In the genomic region with DNA sequence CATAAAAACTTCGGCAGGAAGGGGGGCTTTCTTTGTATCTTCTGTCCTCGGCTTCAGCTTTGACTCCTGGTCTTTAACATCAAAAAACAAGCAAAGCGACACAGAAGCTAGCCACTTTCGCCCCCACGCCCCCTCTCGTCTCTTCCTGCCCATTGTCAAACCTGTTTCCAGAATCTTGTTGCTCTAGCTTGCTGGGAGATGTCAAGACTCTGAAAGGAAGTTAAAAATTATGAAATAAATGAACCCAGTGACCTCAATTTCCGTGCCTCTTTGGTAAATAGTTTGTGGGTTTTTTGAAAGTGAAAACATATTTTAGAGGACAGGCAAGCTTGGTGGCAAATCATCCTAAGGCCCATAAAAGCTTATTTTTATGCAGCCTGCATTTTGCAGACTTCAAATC, we compare ENCODE assay signal across 22 mouse cellular contexts.
DNase-seq lines count a peak whose midpoint lies in the region; ATAC-seq and TF ChIP-seq lines count a peak whose summit lies in the region.
"Had no signal": no experiment of that assay in that cellular context is flagged by ENCODE, and none has a peak within 500 bp of the region (broad histone marks: within the 10 kb centered on the region; RNA-seq: fewer than 3 reads in every experiment).

No protein-coding gene starts in this region.

- H3K36me3 ChIP-seq in liver, postnatal 0 days (replicated peaks; ENCODE audit: insufficient read depth, low read length) = no peaks in the 10 kb centered on the region
- no peaks in the 10 kb centered on the region for H3K36me3 ChIP-seq in megakaryocyte, embryonic 14.5 days (replicated peaks; ENCODE audit: low read length)
- H3K36me3 ChIP-seq: forebrain, embryonic 12.5 days; hindbrain, embryonic 13.5 days; liver, embryonic 15.5 days; midbrain, embryonic 13.5 days had no signal

- 33% methylated on average over 7 of the region's 7 CpGs for whole genome bisulfite sequencing in liver, postnatal 0 days (ENCODE audit: insufficient replicate concordance)
- 2% methylated on average over 7 of the region's 7 CpGs for WGBS in bone marrow, adult 2 months

- no peak for ATAC-seq in liver, postnatal 0 days
- ATAC-seq: midbrain, embryonic 13.5 days had no signal

- TF ChIP-seq POLR2A in bone marrow, adult 2 months (IDR thresholded peaks at IDR 0.05; ENCODE audit: borderline replicate concordance, control insufficient read depth, low read depth, low read length) = no peak

- H3K4me2 ChIP-seq in liver, postnatal 0 days (ENCODE audit: low read depth, low read length) = peak overlapping the region; percentile 40
- H3K4me2 ChIP-seq: forebrain, embryonic 12.5 days; hindbrain, embryonic 13.5 days; liver, embryonic 15.5 days; midbrain, embryonic 13.5 days had no signal

- H3K4me1 ChIP-seq in liver, postnatal 0 days (ENCODE audit: insufficient read depth) = no peaks in the 10 kb centered on the region
- H3K4me1 ChIP-seq in bone marrow, adult 2 months (ENCODE audit: control insufficient read depth, insufficient read depth, low read length) = peaks cover 2% of the 10 kb centered on the region; the same call in 1 of the 2 replicates
- H3K4me1 ChIP-seq in megakaryocyte, embryonic 14.5 days = peaks cover 40% of the 10 kb centered on the region
- H3K4me1 ChIP-seq: hindbrain, embryonic 13.5 days; liver, embryonic 15.5 days; midbrain, embryonic 13.5 days had no signal

- H3K27ac ChIP-seq in liver, postnatal 0 days (ENCODE audit: low read depth) = no peak overlapping the region
- H3K27ac ChIP-seq in bone marrow, adult 2 months (ENCODE audit: control insufficient read depth, insufficient read depth, low read depth, low read length, poor library complexity) = peak overlapping the region; percentile 66; the same call in 1 of the 2 replicates
- H3K27ac ChIP-seq: forebrain, embryonic 12.5 days; hindbrain, embryonic 13.5 days; layer of hippocampus, adult 2 months; left cerebral cortex, adult 2 months; liver, embryonic 15.5 days; midbrain, embryonic 13.5 days had no signal

- TF ChIP-seq EP300 in liver, postnatal 0 days (IDR thresholded peaks at IDR 0.05; ENCODE audit: low read depth) = no peak

- H3K27me3 ChIP-seq in liver, postnatal 0 days (ENCODE audit: insufficient read depth, low read length) = no peaks in the 10 kb centered on the region
- no peaks in the 10 kb centered on the region for H3K27me3 ChIP-seq in megakaryocyte, embryonic 14.5 days (replicated peaks)
- H3K27me3 ChIP-seq: CH12.LX; hindbrain, embryonic 13.5 days; liver, embryonic 15.5 days; midbrain, embryonic 13.5 days had no signal

- H3K9ac ChIP-seq in liver, postnatal 0 days (replicated peaks) = no peak overlapping the region
- H3K9ac ChIP-seq: forebrain, embryonic 12.5 days; hindbrain, embryonic 13.5 days; liver, embryonic 15.5 days; midbrain, embryonic 13.5 days had no signal

- no peak overlapping the region for H3K4me3 ChIP-seq in liver, postnatal 0 days (ENCODE audit: low read depth, low read length)
- H3K4me3 ChIP-seq in bone marrow, adult 2 months (replicated peaks; ENCODE audit: control insufficient read depth, low read depth, low read length) = no peak overlapping the region
- peak overlapping the region; percentile 46 for H3K4me3 ChIP-seq in megakaryocyte, embryonic 14.5 days (replicated peaks)
- H3K4me3 ChIP-seq: forebrain, embryonic 12.5 days; hindbrain, embryonic 13.5 days; layer of hippocampus, adult 2 months; left cerebral cortex, adult 2 months; liver, embryonic 15.5 days; midbrain, embryonic 13.5 days; myocyte had no signal

- intact Hi-C loops in heart, postnatal 36 days (cut with DNase I) = no loop called here

- DNase-seq in liver, postnatal 0 days = no peak
- DNase-seq in liver = no peak
- peak; percentile 20 for DNase-seq in CD4-positive, CD25-positive, alpha-beta regulatory T cell, adult 2 months (ENCODE audit: low read depth, low spot score)
- no peak for DNase-seq in Muller cell, postnatal 12 days (ENCODE audit: inconsistent ontology term)
- DNase-seq in left cerebral cortex, adult 9 months (ENCODE audit: low spot score in 2 of 2) = no peak
- DNase-seq in heart, postnatal 36 days = no peak
- DNase-seq: adrenal gland, postnatal 14 days; cerebellum, adult 2 months; embryo, embryonic 11 days; gastrocnemius, postnatal 25 days; kidney, adult 11 months; lung, postnatal 14 days had no signal

- no peaks in the 10 kb centered on the region for H3K9me3 ChIP-seq in liver, postnatal 0 days (ENCODE audit: low read length)
- H3K9me3 ChIP-seq in megakaryocyte, embryonic 14.5 days = no peaks in the 10 kb centered on the region
- H3K9me3 ChIP-seq: forebrain, embryonic 12.5 days; hindbrain, embryonic 13.5 days; liver, embryonic 15.5 days; midbrain, embryonic 13.5 days had no signal

- no peak for TF ChIP-seq CTCF in liver, postnatal 0 days (IDR thresholded peaks at IDR 0.05; ENCODE audit: low read depth)
- TF ChIP-seq CTCF in bone marrow, adult 2 months (IDR thresholded peaks at IDR 0.05; ENCODE audit: control insufficient read depth, insufficient read depth, low read length) = no peak
